Mouse (Mus musculus): ENCODE results near the gene Gm44511.

DNA sequence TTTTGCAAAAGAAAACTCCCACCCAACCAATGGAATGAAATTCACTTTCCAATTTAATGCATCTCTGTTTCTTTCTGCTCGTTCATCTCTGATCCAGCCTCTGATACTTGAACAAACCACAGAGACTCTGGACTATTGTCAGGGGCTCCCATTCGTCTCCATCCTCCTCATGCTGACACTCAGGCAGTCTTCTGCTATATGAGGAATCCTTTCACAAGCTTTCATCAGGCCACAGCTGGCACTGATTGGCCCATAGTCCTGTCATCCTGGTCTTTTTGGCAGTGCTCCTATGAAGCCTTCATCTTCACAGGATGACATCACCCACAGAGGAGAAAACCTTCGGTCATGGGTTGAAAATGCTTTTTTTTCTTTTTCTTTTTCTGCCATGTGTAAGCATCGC is 58.1 kb downstream of the Gm44511 start:
- TF ChIP-seq POLR2A (IDR thresholded peaks at IDR 0.05; ENCODE audit: insufficient read depth, low read length) (no peak), CTCF (IDR thresholded peaks at IDR 0.05; ENCODE audit: low read depth, low read length) (no peak)

Data from ES-Bruce4 (cell line).